In the genomic region with DNA sequence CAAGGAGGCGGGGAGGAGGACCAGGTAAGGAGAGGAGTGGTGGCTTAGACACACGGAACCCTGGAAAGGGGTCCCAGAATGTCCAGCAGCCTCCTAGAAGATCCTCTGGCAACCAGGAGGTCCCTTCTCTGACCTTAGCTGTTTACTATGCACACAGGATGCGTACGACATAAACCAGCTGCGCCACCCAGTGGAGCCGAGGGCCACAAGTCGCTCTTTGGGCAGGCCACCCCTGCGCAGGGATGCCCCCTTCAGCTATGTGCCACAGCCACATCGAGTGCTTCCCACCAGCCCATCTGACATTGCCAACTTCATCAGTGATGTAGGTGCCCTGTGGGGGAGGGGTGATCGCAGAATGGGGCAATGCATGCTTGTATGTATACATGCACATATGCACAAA, we compare ENCODE assay signal across 10 mouse cellular contexts. TPM values are rescaled to one million over a fixed set of nuclear protein-coding genes. Genes with fewer than 3 reads are reported as not detected.
DNase-seq lines count a peak whose midpoint lies in the region; ATAC-seq and TF ChIP-seq lines count a peak whose summit lies in the region.
"Had no signal": no experiment of that assay in that cellular context is flagged by ENCODE, and none has a peak within 500 bp of the region (broad histone marks: within the 10 kb centered on the region; RNA-seq: fewer than 3 reads in every experiment).

No protein-coding gene starts in this region.

- WGBS in intestine, embryonic 15.5 days: 67% methylated on average over 10 of the region's 10 CpGs
- WGBS in midbrain, postnatal 0 days: 59% methylated on average over 10 of the region's 10 CpGs

- peaks cover 2% of the 10 kb centered on the region; the same call in 1 of the 2 replicates for H3K4me1 ChIP-seq in intestine, embryonic 15.5 days (replicated peaks)
- H3K4me1 ChIP-seq in midbrain, postnatal 0 days (ENCODE audit: insufficient read depth, low read length): no peaks in the 10 kb centered on the region

- H3K9me3 ChIP-seq in intestine, embryonic 15.5 days: no peaks in the 10 kb centered on the region
- 0 out of 2 replicates have a peak, but pooled peaks cover 3% of the 10 kb centered on the region for H3K9me3 ChIP-seq in midbrain, postnatal 0 days (ENCODE audit: low read length)

- TF ChIP-seq CTCF in midbrain, postnatal 0 days (IDR thresholded peaks at IDR 0.05): peak; percentile 64

- no peak overlapping the region for H3K4me3 ChIP-seq in intestine, embryonic 15.5 days (replicated peaks)
- peak overlapping the region; percentile 26 for H3K4me3 ChIP-seq in midbrain, postnatal 0 days (ENCODE audit: low read depth, low read length)
- H3K4me3 ChIP-seq: erythroblast, embryonic 14.5 days had no signal

- no peak overlapping the region for H3K27ac ChIP-seq in intestine, embryonic 15.5 days
- no peak overlapping the region for H3K27ac ChIP-seq in midbrain, postnatal 0 days (ENCODE audit: low read depth, low read length)

- ATAC-seq in intestine, embryonic 15.5 days: no peak
- ATAC-seq in midbrain, postnatal 0 days (ENCODE audit: low FRiP score): no peak

- peak overlapping the region; percentile 51 for H3K4me2 ChIP-seq in intestine, embryonic 15.5 days (replicated peaks)
- H3K4me2 ChIP-seq in midbrain, postnatal 0 days (ENCODE audit: low read depth, low read length, poor library complexity, severe bottlenecking): peak overlapping the region; percentile 43

- no peak overlapping the region for H3K9ac ChIP-seq in intestine, embryonic 15.5 days
- no peak overlapping the region for H3K9ac ChIP-seq in midbrain, postnatal 0 days (replicated peaks; ENCODE audit: low read length, poor library complexity, severe bottlenecking)

- H3K27me3 ChIP-seq in intestine, embryonic 15.5 days (replicated peaks): no peaks in the 10 kb centered on the region
- no peaks in the 10 kb centered on the region for H3K27me3 ChIP-seq in midbrain, postnatal 0 days (ENCODE audit: insufficient read depth, low read length)

- no peaks in the 10 kb centered on the region for H3K36me3 ChIP-seq in intestine, embryonic 15.5 days
- no peaks in the 10 kb centered on the region for H3K36me3 ChIP-seq in midbrain, postnatal 0 days (ENCODE audit: insufficient read depth, low read length)

- DNase-seq in cerebellum, postnatal 10 days: peak; percentile 55 to 57
- no peak for DNase-seq in cerebellum, adult 11-12 months
- DNase-seq in right cerebral cortex, postnatal 4 days: peak; percentile 22
- no peak for DNase-seq in right cerebral cortex, postnatal 25 days
- DNase-seq in midbrain, postnatal 0 days (ENCODE audit: low spot score): peak; percentile 51
- DNase-seq in ovary, adult 18-20 months (ENCODE audit: low spot score): no peak
- no peak for DNase-seq in Muller cell, postnatal 12 days (ENCODE audit: inconsistent ontology term)

RNA-seq across cellular contexts. Expression of a gene that starts 17.7 kb away (rescaled TPM):
- polyA plus RNA-seq in intestine, embryonic 15.5 days (2015; fragmentation: Nextera tagmentation; extraction: Ambion mirVana): 0.23 and 0.49 TPM in 2 replicates
- total RNA-seq in midbrain, postnatal 0 days (2014; rRNA removed): 0.14 and 1.8 TPM in 2 replicates
- polyA plus RNA-seq in midbrain, postnatal 0 days (2015; fragmentation: Nextera tagmentation; extraction: Ambion mirVana): 3.5 and 4.0 TPM in 2 replicates
- polyA plus RNA-seq: erythroblast, embryonic 14.5 days; small intestine, adult 2 months had no signal

Comparison
In these comparisons a context has a peak if more than half of its experiments do, and no peak if none do; other contexts are left out.
1. DNase-seq: peak in cerebellum, postnatal 10 days (2 of 2), right cerebral cortex, postnatal 4 days (single experiment) and midbrain, postnatal 0 days (single experiment); none in cerebellum, adult 11-12 months (single experiment), right cerebral cortex, postnatal 25 days (single experiment), ovary, adult 18-20 months (single experiment) and Muller cell, postnatal 12 days (single experiment).